Mouse (Mus musculus) heart, adult 10 weeks (tissue): Measurements from ENCODE around the gene Yipf6. TPM values are rescaled to one million over a fixed set of nuclear protein-coding genes. Genes with fewer than 3 reads are reported as not detected.

Experiments used
- polyA plus RNA-seq: library from polyadenylated mRNA; stranded (reverse); fragments of 350-450 nt; fragmentation: Illumina TruSeq; extraction: RNeasy Lipid Tissue Mini Kit (QIAGEN cat#74804); gene quantifications from one replicate; pipeline ENCODE4 v1.2.3, GENCODE M21; 2014; ENCODE audit warnings: low read depth, low replicate concordance

Yipf6 gene
- 14.8 TPM for polyA plus RNA-seq

DNA sequence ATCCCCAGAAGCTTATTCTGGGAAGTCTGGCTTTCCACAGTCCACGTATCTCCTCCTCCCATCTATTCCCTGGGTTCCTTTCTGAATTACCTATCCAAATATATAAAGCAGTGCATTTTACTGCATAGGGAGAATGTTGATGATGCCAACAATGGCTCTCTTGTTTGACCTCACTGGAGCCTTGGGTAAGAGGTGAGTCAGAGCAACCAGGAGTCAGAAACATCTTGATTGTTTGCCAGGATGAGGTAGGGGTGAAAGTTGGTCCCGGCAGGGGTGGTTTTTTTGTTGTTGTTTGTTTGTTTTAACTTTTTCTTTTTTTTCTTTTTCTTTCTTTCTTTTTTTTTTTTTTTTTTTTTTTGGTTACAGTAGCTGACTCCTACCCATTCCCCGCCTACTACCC lies at the start of gene Yipf6:
Gene Yipf6, plus strand, starts transcription at position 216 of the 400 bp plus-strand sequence.

DNA sequence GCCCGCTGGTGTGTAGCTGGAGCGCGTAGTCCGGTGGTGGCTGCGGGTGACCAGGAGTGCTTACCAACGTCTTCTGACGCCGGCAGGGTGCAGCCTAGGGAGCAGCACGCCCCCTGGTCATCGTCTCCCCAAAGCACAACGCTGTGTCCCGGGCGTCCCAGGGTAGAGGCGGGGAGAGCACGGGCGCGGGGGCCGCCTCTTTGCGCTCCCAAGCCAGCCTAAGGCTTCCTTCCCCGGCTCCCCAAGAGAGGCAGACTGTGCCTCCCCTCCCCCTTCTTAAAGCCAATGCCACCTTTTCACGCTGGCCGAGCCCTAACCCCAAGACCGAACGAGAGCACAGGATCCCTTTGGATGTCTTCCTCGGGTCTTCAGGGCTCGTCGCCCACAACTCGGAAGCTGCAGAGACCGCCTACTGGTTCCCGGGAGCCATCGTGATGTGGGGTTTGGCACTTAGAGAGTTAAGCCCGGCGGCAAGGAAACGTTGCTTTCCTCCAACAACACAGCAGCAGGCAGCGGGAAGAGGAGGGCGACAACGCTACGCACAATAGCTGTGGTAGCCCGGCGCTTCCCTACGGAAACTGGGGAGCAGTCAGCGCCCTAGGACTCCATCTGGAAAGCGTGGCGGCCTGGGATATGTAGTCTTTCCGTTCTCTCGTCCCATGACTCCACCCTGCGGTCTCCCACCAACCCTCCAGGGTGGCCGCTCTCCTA lies 45.6 kb upstream of the Yipf6 start, which contains the start of gene Ophn1:
Gene Ophn1, minus strand, starts transcription at position 620 of the 711 bp plus-strand sequence.

Other genes starting within 250 kb of the Yipf6 start
- 11.9 TPM for gene Ophn1, start 45.3 kb upstream of the Yipf6 start, polyA plus RNA-seq
- 29.6 TPM for gene Stard8, start 66.9 kb downstream of the Yipf6 start, polyA plus RNA-seq
- gene Efnb1, start 199.8 kb downstream of the Yipf6 start, polyA plus RNA-seq: 14.7 TPM